9 mouse cellular contexts compared by ENCODE assay signal in genomic region chr14:52315283-52315780, GRCm38 (mm10). TPM values are rescaled to one million over a fixed set of nuclear protein-coding genes. Genes with fewer than 3 reads are reported as not detected.
DNase-seq lines count a peak whose midpoint lies in the region; ATAC-seq and TF ChIP-seq lines count a peak whose summit lies in the region.
"Had no signal": no experiment of that assay in that cellular context is flagged by ENCODE, and none has a peak within 500 bp of the region (broad histone marks: within the 10 kb centered on the region; RNA-seq: fewer than 3 reads in every experiment).

No protein-coding gene starts in this region.

- H3K27me3 ChIP-seq in embryonic facial prominence, embryonic 14.5 days (replicated peaks; ENCODE audit: control insufficient read depth, insufficient read depth, low read length), result no peaks in the 10 kb centered on the region
- no peaks in the 10 kb centered on the region for H3K27me3 ChIP-seq in hindbrain, postnatal 0 days (ENCODE audit: insufficient read depth, low read length)
- no peaks in the 10 kb centered on the region for H3K27me3 ChIP-seq in myocyte (ENCODE audit: control insufficient read depth, insufficient read depth, insufficient read length)

- H3K4me3 ChIP-seq in embryonic facial prominence, embryonic 14.5 days (ENCODE audit: low read depth, low read length), result peak overlapping the region; percentile 77
- H3K4me3 ChIP-seq in hindbrain, postnatal 0 days (ENCODE audit: low read length), result peak overlapping the region; percentile 90
- peak overlapping the region; percentile 34 for H3K4me3 ChIP-seq in myocyte

- peaks cover 44% of the 10 kb centered on the region for H3K36me3 ChIP-seq in embryonic facial prominence, embryonic 14.5 days (ENCODE audit: control insufficient read depth, insufficient read depth, low read length)
- peaks cover 29% of the 10 kb centered on the region for H3K36me3 ChIP-seq in hindbrain, postnatal 0 days (ENCODE audit: insufficient read depth, low read length)
- H3K36me3 ChIP-seq in myocyte (ENCODE audit: control insufficient read depth, insufficient read depth), result no peaks in the 10 kb centered on the region

- peaks cover 15% of the 10 kb centered on the region; the same call in 1 of the 2 replicates for H3K4me1 ChIP-seq in embryonic facial prominence, embryonic 14.5 days (ENCODE audit: control insufficient read depth, insufficient read depth, low read length)
- H3K4me1 ChIP-seq in hindbrain, postnatal 0 days (ENCODE audit: insufficient read depth, low read length), result peaks cover 28% of the 10 kb centered on the region

- H3K9ac ChIP-seq in embryonic facial prominence, embryonic 14.5 days (ENCODE audit: low read depth, low read length), result peak overlapping the region; percentile 92
- H3K9ac ChIP-seq in hindbrain, postnatal 0 days (replicated peaks; ENCODE audit: low read length), result peak overlapping the region; percentile 91

- H3K79me2 ChIP-seq in myocyte (ENCODE audit: control insufficient read depth, insufficient read depth), result no peaks in the 10 kb centered on the region

- H3K9me3 ChIP-seq in embryonic facial prominence, embryonic 14.5 days (ENCODE audit: control insufficient read depth, low read length), result 0 out of 2 replicates have a peak, but pooled peaks cover 4% of the 10 kb centered on the region
- no peaks in the 10 kb centered on the region for H3K9me3 ChIP-seq in hindbrain, postnatal 0 days (ENCODE audit: low read length)

- no peak for ATAC-seq in embryonic facial prominence, embryonic 14.5 days (ENCODE audit: low read depth)
- ATAC-seq in hindbrain, postnatal 0 days, result no peak; the same call in 1 of the 2 replicates

- peak overlapping the region; percentile 92 for H3K27ac ChIP-seq in embryonic facial prominence, embryonic 14.5 days (replicated peaks; ENCODE audit: low read depth, low read length)
- H3K27ac ChIP-seq in hindbrain, postnatal 0 days, result peak overlapping the region; percentile 96

- no peak for TF ChIP-seq POLR2A in myocyte (IDR thresholded peaks at IDR 0.05; ENCODE audit: insufficient read length, low read depth)

- peak overlapping the region; percentile 4 for H3ac ChIP-seq in myocyte (ENCODE audit: control insufficient read depth, insufficient read length)

- H3K4me2 ChIP-seq in embryonic facial prominence, embryonic 14.5 days (ENCODE audit: low read depth, low read length), result peak overlapping the region; percentile 64
- H3K4me2 ChIP-seq in hindbrain, postnatal 0 days (ENCODE audit: low read depth, low read length), result peak overlapping the region; percentile 86
- peak overlapping the region; percentile 63 for H3K4me2 ChIP-seq in myocyte (ENCODE audit: low read depth)

- no peak for TF ChIP-seq CTCF in hindbrain, postnatal 0 days (IDR thresholded peaks at IDR 0.05; ENCODE audit: low read depth)

- peak; percentile 17 to 31 for DNase-seq in layer of hippocampus, postnatal 10 days (ENCODE audit: low spot score in 2 of 2)
- DNase-seq in layer of hippocampus, adult 9-11 months, result no peak
- DNase-seq in embryonic facial prominence, embryonic 14.5 days (ENCODE audit: low spot score), result no peak
- DNase-seq in hindbrain, postnatal 0 days (ENCODE audit: low spot score), result no peak
- no peak for DNase-seq in adrenal gland, adult 2 months
- no peak for DNase-seq in gastrocnemius, postnatal 10 days
- DNase-seq in urinary bladder, postnatal 10 days (ENCODE audit: low spot score), result no peak

- 2% methylated on average over 15 of the region's 17 CpGs for WGBS in embryonic facial prominence, embryonic 14.5 days
- 8% methylated on average over 17 of the region's 17 CpGs for WGBS in hindbrain, postnatal 0 days

TF ChIP-seq in myocyte, 11 proteins besides CTCF, POLR2A, EP300 and RAD21:
- TF ChIP-seq MAX (IDR thresholded peaks at IDR 0.05; ENCODE audit: low read depth), result no peak
- TF ChIP-seq CEBPB (IDR thresholded peaks at IDR 0.05; ENCODE audit: insufficient read depth, poor library complexity, severe bottlenecking), result no peak

RNA-seq across cellular contexts. Expression of gene Mettl3, which starts 10.4 kb away (rescaled TPM):
- total RNA-seq in layer of hippocampus, postnatal 10 days (2021), result 10 to 100 TPM; 34.6 to 39.3 TPM
- 27.0 and 36.8 TPM in 2 replicates for polyA plus RNA-seq in embryonic facial prominence, embryonic 14.5 days (2014; fragmentation: Nextera tagmentation; extraction: Ambion mirVana)
- total RNA-seq in hindbrain, postnatal 0 days (2014; rRNA removed), result 19.9 and 22.5 TPM in 2 replicates
- polyA plus RNA-seq in hindbrain, postnatal 0 days (2015; fragmentation: Nextera tagmentation; extraction: Ambion mirVana), result 23.2 and 23.6 TPM in 2 replicates
- polyA plus RNA-seq in myocyte (2012; fragmentation: generic; extraction: Trizol), result 30.5 TPM
- 10 to 100 TPM; 37.1 to 55.0 TPM for total RNA-seq in adrenal gland, adult 2 months (2021)
- 22.4 and 24.5 TPM in 2 replicates for polyA plus RNA-seq in adrenal gland, adult 2 months (2012; rRNA removed)
- 10 to 100 TPM; 16.3 to 17.3 TPM for total RNA-seq in gastrocnemius, postnatal 10 days (2021)

RNA-seq across cellular contexts. Expression of gene Sall2, which starts 13.2 kb away (rescaled TPM):
- total RNA-seq in layer of hippocampus, postnatal 10 days (2021), result 10 to 100 TPM; 45.0 to 47.0 TPM
- 18.1 and 19.4 TPM in 2 replicates for polyA plus RNA-seq in embryonic facial prominence, embryonic 14.5 days (2014; fragmentation: Nextera tagmentation; extraction: Ambion mirVana)
- total RNA-seq in hindbrain, postnatal 0 days (2014; rRNA removed), result 96.4 and 105 TPM in 2 replicates
- 30.4 and 31.3 TPM in 2 replicates for polyA plus RNA-seq in hindbrain, postnatal 0 days (2015; fragmentation: Nextera tagmentation; extraction: Ambion mirVana)
- 3.5 TPM for polyA plus RNA-seq in myocyte (2012; fragmentation: generic; extraction: Trizol)
- 10 to 100 TPM in 1 of 2 experiments, 1 to 10 TPM in 1; 4.4 to 10.5 TPM for total RNA-seq in adrenal gland, adult 2 months (2021)
- polyA plus RNA-seq in adrenal gland, adult 2 months (2012; rRNA removed), result 6.1 and 6.4 TPM in 2 replicates
- total RNA-seq in gastrocnemius, postnatal 10 days (2021), result 1 to 10 TPM; 3.1 to 5.0 TPM

RNA-seq across cellular contexts. Expression of gene Rab2b, which starts 36.0 kb away (rescaled TPM):
- total RNA-seq in layer of hippocampus, postnatal 10 days (2021), result 10 to 100 TPM; 39.7 to 41.2 TPM
- polyA plus RNA-seq in embryonic facial prominence, embryonic 14.5 days (2014; fragmentation: Nextera tagmentation; extraction: Ambion mirVana), result 17.3 and 19.9 TPM in 2 replicates
- total RNA-seq in hindbrain, postnatal 0 days (2014; rRNA removed), result 43.9 and 45.5 TPM in 2 replicates
- 38.8 and 48.5 TPM in 2 replicates for polyA plus RNA-seq in hindbrain, postnatal 0 days (2015; fragmentation: Nextera tagmentation; extraction: Ambion mirVana)
- 4.9 TPM for polyA plus RNA-seq in myocyte (2012; fragmentation: generic; extraction: Trizol)
- total RNA-seq in adrenal gland, adult 2 months (2021), result 10 to 100 TPM; 39.1 to 48.7 TPM
- polyA plus RNA-seq in adrenal gland, adult 2 months (2012; rRNA removed), result 10.7 and 12.4 TPM in 2 replicates
- total RNA-seq in gastrocnemius, postnatal 10 days (2021), result 1 to 10 TPM; 7.1 to 8.3 TPM

RNA-seq across cellular contexts. Expression of gene Tox4, which starts 36.4 kb away (rescaled TPM):
- 10 to 100 TPM; 51.7 to 54.9 TPM for total RNA-seq in layer of hippocampus, postnatal 10 days (2021)
- polyA plus RNA-seq in embryonic facial prominence, embryonic 14.5 days (2014; fragmentation: Nextera tagmentation; extraction: Ambion mirVana), result 36.9 and 38.5 TPM in 2 replicates
- 61.0 and 62.1 TPM in 2 replicates for total RNA-seq in hindbrain, postnatal 0 days (2014; rRNA removed)
- 41.9 and 45.6 TPM in 2 replicates for polyA plus RNA-seq in hindbrain, postnatal 0 days (2015; fragmentation: Nextera tagmentation; extraction: Ambion mirVana)
- 26.8 TPM for polyA plus RNA-seq in myocyte (2012; fragmentation: generic; extraction: Trizol)
- total RNA-seq in adrenal gland, adult 2 months (2021), result 10 to 100 TPM; 51.4 to 58.2 TPM
- 20.2 and 26.3 TPM in 2 replicates for polyA plus RNA-seq in adrenal gland, adult 2 months (2012; rRNA removed)
- 10 to 100 TPM; 31.3 to 33.8 TPM for total RNA-seq in gastrocnemius, postnatal 10 days (2021)

RNA-seq across cellular contexts. Expression of gene Olfr1513, which starts 40.9 kb away (rescaled TPM):
- total RNA-seq in layer of hippocampus, postnatal 10 days (2021), result not detected
- polyA plus RNA-seq in embryonic facial prominence, embryonic 14.5 days (2014; fragmentation: Nextera tagmentation; extraction: Ambion mirVana), result 0.14 and 0.18 TPM in 2 replicates
- not detected in 2 replicates for total RNA-seq in hindbrain, postnatal 0 days (2014; rRNA removed)
- polyA plus RNA-seq in hindbrain, postnatal 0 days (2015; fragmentation: Nextera tagmentation; extraction: Ambion mirVana), result not detected in 2 replicates
- polyA plus RNA-seq in myocyte (2012; fragmentation: generic; extraction: Trizol), result not detected
- total RNA-seq in adrenal gland, adult 2 months (2021), result not detected
- not detected in 2 replicates for polyA plus RNA-seq in adrenal gland, adult 2 months (2012; rRNA removed)
- not detected for total RNA-seq in gastrocnemius, postnatal 10 days (2021)
- total RNA-seq: layer of hippocampus, postnatal 36 days had no signal

Comparison
In these comparisons a context has a peak if more than half of its experiments do, and no peak if none do; other contexts are left out.
1. DNase-seq: peak in layer of hippocampus, postnatal 10 days (2 of 2); none in layer of hippocampus, adult 9-11 months (single experiment), embryonic facial prominence, embryonic 14.5 days (single experiment), hindbrain, postnatal 0 days (single experiment), adrenal gland, adult 2 months (single experiment), gastrocnemius, postnatal 10 days (single experiment) and urinary bladder, postnatal 10 days (single experiment).
2. H3K4me3 ChIP-seq: peak in every context shown above with its lines; median percentile 90 in hindbrain, postnatal 0 days; 77 in embryonic facial prominence, embryonic 14.5 days; 34 in myocyte.
3. Peak in every context shown above with its lines, with median percentiles within 50 percentile points of each other: H3K4me2 ChIP-seq.